Mouse (Mus musculus) natural killer cell, adult 2 months (primary cell): ENCODE measurements around the gene Lingo2.
"Not testable (repeated sequence)": the region's sequence is repeated elsewhere in the genome, so short reads cannot be mapped to it uniquely, and the experiment has no call there.

Experiments used
- DNase-seq, 2 experiments: peaks; one replicate each; pipeline ENCODE4 v3.0.0; 2022; ENCODE audit warnings: low spot score in 2 of 2

The Lingo2 gene

GRCm38 (mm10) chr4:36081095-36081852 is 870.3 kb downstream of the Lingo2 start:
- DNase-seq = no peak

GRCm38 (mm10) chr4:36078910-36079525 is 872.5 kb downstream of the Lingo2 start:
- no peak for DNase-seq

- DNase-seq = not testable (repeated sequence)
These were observed 886.8 kb downstream of the Lingo2 start for GRCm38 (mm10) chr4:36064701-36065100.

- DNase-seq = no peak
These were observed 898.7 kb downstream of the Lingo2 start for GRCm38 (mm10) chr4:36052791-36053376.

- no peak for DNase-seq
These were observed 911.2 kb downstream of the Lingo2 start for GRCm38 (mm10) chr4:36040361-36040760.

GRCm38 (mm10) chr4:36038742-36039141 is 912.8 kb downstream of the Lingo2 start:
- DNase-seq = no peak

GRCm38 (mm10) chr4:36032039-36032438 is 919.5 kb downstream of the Lingo2 start:
- DNase-seq = no peak

- no peak for DNase-seq
These were observed 937.4 kb downstream of the Lingo2 start for GRCm38 (mm10) chr4:36014181-36014580.

- no peak for DNase-seq
These were observed 959.4 kb downstream of the Lingo2 start for GRCm38 (mm10) chr4:35992005-35992763.

GRCm38 (mm10) chr4:35986012-35986411 is 965.5 kb downstream of the Lingo2 start:
- no peak for DNase-seq

- DNase-seq = no peak
These were observed 988.0 kb downstream of the Lingo2 start for GRCm38 (mm10) chr4:35963532-35963931.

GRCm38 (mm10) chr4:35951894-35952293 is 999.7 kb downstream of the Lingo2 start:
- DNase-seq = no peak

- no peak for DNase-seq
These were observed 1000.3 kb downstream of the Lingo2 start for GRCm38 (mm10) chr4:35951251-35951650.

- no peak for DNase-seq
These were observed 1017.4 kb downstream of the Lingo2 start for GRCm38 (mm10) chr4:35934056-35934661.

GRCm38 (mm10) chr4:35927722-35928121 is 1023.8 kb downstream of the Lingo2 start:
- DNase-seq = no peak

GRCm38 (mm10) chr4:35917453-35917852 is 1034.1 kb downstream of the Lingo2 start:
- DNase-seq = no peak

- DNase-seq = no peak
These were observed 1053.6 kb downstream of the Lingo2 start for GRCm38 (mm10) chr4:35897769-35898564.

- DNase-seq = no peak
These were observed 1065.7 kb downstream of the Lingo2 start for GRCm38 (mm10) chr4:35885591-35886542.

GRCm38 (mm10) chr4:35884946-35885460 is 1066.5 kb downstream of the Lingo2 start:
- DNase-seq = no peak

GRCm38 (mm10) chr4:35846518-35846917 is 1105.0 kb downstream of the Lingo2 start:
- DNase-seq = no peak
